Mouse (Mus musculus): Measurements from ENCODE around the gene AU021092.
A peak's percentile ranks its signal among the peaks of the same experiment; 100 is the strongest.
"Not testable (repeated sequence)": the region's sequence is repeated elsewhere in the genome, so short reads cannot be mapped to it uniquely, and the experiment has no call there.

AU021092 gene

DNA sequence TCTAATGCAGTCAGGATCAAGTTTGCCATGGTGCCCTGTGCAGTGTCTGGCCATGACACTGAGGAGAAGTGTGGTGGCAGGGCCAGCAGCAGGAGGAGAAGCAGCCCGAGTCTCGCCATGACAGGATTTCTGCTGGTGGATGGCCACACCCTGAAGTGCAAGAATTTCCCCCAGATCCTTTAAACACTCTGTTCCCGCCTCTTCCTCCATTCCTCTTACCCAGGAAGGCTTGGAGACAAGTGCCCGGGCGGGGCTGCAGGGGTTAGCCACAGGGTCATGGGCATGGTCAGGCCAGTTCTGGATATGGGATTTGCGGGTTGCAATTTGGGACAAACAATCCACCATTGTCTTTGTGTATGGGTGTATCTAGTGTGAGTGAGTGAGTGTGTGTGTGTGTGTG is at the start of gene AU021092:
Gene AU021092 (minus strand): TSS at position 160 of the 400 bp plus-strand sequence.
- DNase-seq (ENCODE audit: low read depth): no peak

DNA sequence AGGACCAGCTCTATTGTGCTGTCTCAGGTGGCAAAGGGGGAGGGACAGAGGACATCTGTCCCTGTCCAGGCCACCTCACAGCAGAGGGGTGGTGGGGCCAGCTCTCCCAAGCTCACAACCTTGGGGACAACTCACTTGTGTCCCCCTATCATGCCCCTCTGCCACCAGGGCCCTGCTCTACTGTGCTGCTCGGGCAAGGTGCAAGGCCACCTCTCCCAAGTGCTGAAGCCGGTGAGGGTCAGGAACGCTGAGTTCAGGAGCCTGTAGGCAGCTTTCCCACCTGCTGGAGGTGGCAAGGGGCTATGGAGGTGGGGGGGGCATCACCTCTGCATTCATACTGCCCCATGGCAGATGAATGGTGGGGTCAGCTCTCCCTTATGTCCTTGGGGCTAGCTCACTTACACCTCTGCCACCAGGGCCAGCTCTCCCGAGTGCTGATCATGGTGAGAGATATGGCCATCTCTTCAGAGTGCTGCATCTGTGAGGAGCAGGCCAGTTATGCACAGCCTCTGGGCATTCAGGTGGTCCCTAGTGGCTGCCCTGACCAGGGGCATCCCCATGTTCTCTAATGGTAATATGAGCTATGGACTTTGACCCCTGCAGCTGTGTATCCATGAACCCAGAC is 49.4 kb upstream of the AU021092 start:
- DNase-seq (ENCODE audit: low read depth): no peak

GRCm38 (mm10) chr16:5263926-5264325 is 41.8 kb upstream of the AU021092 start:
- no peak for DNase-seq (ENCODE audit: low read depth)

GRCm38 (mm10) chr16:5263156-5263555 is 41.1 kb upstream of the AU021092 start:
- DNase-seq (ENCODE audit: low read depth): no peak

DNA sequence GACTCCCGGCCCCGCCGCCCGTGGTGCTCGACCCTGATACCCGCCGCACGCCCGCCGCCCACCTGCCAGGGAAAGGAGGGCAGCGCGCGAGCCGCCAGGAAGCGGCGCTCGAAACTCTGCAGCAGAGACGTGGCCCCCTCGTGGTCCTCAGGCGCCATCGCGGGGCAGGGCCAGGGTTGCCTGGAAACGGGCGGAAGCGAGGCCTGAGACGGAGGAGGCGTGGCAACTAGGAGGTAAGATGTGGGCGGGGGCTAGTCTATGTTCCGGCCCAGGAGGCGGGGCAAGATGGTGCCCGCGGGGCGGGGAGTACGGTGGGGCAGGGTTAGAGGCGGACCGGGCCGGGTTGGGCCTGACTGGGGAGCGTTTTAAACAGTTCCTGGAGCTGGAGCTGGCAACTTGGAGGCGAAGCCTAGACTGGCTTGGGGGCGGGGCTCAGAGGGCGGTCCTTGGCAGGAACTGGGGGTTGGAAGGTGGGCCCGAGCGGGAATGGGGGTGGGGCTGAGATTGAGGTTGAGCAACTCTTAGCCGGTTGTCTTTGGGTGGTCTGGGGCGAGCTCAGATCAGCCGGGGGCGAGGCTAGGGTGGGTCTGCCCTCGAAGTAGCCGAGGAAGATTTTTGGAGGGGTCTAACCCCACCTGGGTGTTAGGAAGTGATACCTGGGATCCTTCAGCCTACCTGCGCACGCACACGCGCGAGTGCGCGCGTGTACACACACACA is 33.8 kb upstream of the AU021092 start, which contains the start of gene Eef2kmt:
Gene Eef2kmt (minus strand): TSS at position 205 of the 718 bp plus-strand sequence.
- DNase-seq (ENCODE audit: low read depth): peak; percentile 100

DNA sequence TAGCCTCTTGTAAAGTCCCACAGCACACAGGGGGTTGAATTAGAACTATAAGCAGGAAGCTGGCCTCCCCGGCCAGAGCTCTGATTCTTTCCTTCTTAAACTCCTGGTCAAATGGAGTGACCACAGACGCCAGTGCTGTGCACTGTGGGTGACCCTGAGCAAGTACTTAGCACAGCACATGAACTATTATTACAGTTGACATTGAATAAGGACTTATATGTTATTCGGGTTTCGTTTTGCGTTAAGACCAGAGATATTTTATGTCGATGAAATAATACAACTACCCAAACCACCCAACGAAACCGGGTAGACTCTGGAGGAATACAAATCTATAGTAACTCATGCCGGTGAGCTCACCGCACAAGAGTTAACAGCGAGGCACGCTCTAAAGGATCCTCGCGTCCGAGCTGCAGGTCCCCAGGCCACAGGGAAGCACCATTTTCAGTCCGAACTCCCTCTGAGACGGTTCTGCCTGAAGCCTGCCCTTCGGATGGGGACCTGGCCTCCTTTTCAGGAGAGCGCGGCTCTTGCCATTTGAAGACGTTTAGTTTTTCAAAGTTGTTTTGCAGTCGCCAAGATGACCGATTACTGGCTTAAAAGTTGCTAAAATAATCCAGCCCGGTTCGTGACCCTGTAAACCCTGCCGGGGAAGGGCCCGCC is 33.1 kb upstream of the AU021092 start:
- peak; percentile 61 for DNase-seq (ENCODE audit: low read depth)

- DNase-seq (ENCODE audit: low read depth): peak; percentile 93
Measured at GRCm38 (mm10) chr16:5254346-5255025, 32.4 kb upstream of the AU021092 start.

DNA sequence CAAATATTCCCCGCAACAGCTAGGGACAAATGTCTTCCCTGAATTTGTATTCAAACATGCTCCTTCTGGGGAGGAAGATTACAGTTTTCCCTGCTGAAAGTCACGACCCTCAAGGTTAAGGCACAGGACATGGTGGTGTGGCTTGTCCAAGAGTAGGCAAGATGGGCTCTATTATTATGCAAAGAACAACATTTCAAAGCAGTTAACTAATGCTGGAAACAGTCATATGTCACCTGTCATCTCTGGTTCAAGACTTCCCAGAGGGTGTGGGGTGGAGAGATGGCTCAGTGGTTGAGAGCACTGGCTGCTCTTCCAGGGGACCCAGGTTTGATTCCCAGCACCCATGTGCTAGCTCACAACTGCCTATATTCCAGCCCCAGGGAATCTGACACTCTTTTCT is 30.2 kb upstream of the AU021092 start:
- DNase-seq (ENCODE audit: low read depth): no peak

- DNase-seq (ENCODE audit: low read depth): no peak
Measured at GRCm38 (mm10) chr16:5250891-5251290, 28.8 kb upstream of the AU021092 start.

DNA sequence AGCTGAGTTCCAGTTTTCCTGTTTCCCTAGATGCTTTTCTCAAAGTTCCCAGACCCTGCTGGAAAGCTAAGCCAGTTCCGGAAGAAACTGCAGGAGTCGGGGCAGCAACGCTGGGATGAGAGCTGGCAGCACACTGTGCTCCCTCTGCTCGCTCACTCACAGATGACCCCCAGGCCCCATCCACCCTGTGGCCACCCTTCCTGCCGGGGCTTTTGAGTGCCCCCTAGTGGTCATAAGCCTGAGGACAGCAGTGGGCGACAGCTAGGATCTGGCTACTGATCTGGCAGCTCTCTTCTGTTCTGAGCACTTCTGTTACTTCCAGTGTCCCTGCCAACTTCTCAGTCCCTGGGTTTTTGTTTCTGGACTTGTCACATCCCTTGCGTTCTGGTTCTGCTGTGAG is 22.3 kb upstream of the AU021092 start:
- peak; percentile 71 for DNase-seq (ENCODE audit: low read depth)

DNA sequence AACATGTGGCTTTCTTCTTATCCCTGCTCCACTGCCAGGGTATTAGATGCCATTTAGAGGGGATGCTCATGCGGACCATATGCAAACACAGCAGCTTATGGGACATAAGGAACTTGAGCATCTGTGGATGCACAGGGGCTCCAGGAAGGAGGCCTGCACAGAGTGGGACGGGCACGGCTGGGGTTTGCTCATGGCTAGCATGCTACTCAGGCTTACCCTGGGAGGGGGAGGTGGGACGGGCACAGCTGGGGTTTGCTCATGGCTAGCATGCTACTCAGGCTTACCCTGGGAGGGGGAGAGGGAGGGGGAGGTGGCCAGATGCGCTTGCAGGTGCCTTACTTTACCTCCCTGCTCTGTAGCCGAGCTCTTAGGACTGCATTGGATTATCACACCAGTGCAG is 20.8 kb upstream of the AU021092 start:
- DNase-seq (ENCODE audit: low read depth): no peak

DNA sequence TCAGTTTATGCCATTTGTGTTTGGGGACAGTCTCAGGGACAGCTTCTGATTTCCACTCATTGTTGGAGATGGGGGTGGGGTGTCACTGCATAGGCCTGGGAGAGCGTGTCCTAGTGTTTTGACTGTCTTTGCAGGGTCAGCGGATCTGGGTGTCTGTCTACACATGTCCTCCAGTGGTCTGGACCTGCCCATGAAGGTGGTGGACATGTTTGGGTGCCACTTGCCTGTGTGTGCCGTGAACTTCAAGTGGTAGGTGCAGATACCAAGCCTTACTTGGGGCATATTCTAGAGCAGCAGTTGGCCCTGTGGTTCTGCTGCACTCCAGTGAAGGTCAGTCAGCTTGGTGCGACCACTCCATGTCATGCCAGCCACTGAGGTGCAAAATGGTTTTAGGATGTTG is 20.3 kb upstream of the AU021092 start:
- DNase-seq (ENCODE audit: low read depth): no peak

DNA sequence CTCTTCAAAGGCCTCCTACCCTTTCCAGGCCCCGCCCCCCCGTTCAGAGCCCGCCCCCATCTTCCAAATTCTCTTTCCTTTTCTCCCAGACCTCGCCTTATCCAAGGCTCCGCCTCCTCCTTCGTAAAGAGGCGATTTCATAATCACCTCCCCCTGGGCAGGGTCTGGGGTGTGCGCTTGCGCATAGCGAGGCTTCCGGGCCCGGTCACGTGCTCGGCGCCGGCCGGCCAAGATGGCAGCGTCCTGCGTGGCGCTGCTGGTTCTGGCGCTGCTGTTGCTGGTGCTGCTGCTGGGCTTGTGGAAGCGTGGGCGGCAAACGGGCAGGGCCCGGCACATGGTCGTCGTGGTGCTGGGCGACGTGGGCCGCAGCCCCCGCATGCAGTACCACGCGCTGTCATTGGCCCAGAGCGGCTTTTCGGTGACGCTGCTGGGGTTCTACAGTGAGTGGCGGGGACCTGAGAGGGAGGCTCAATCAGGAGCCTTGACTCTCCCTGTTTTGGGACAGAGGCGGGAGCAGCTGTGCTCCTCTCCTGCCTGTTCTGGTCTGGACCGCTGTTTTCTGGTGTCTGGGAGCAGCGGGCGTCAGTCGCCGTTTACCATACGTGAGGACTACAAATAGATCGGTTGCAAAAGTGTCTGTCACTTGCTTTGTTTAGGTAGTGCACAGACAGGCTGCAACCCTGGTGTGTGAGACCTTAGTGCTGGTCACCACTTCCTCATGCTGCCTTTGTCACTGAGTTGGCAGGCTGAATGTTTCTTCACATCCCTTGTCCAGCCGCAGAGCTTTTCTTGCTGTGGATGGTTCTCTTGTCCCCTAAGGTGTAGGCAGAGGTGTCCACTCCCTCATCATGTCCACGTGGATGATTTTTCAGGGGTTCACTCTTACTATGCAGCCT is 11.6 kb upstream of the AU021092 start, which contains the start of gene Alg1:
Gene Alg1 (plus strand): TSS at position 204 of the 896 bp plus-strand sequence.
- peak; percentile 96 for DNase-seq (ENCODE audit: low read depth)

DNA sequence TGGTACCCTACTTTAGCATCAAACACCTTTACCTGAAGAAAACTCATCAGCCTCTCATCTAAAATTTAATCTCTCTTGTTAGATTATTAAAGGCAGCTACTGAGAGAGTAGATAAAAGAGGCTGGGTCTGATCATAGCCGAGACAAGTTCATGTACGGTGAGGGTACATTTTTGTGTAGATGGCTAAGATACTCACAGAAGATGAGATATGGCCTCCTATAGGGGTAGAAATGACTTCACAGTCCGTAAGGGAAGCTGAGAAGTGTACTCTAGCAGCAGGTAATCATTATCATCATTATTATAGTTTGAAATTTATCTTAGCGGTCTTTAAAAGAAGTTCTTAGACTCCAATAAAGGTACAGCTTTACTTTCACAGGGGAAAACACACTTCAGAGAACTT is 10.9 kb upstream of the AU021092 start:
- DNase-seq (ENCODE audit: low read depth): no peak

- DNase-seq (ENCODE audit: low read depth): not testable (repeated sequence)
Measured at GRCm38 (mm10) chr16:5228103-5228502, 6.0 kb upstream of the AU021092 start.

GRCm38 (mm10) chr16:5227501-5227900 is 5.4 kb upstream of the AU021092 start:
- not testable (repeated sequence) for DNase-seq (ENCODE audit: low read depth)

- DNase-seq (ENCODE audit: low read depth): not testable (repeated sequence)
Measured at GRCm38 (mm10) chr16:5226534-5226933, 4.4 kb upstream of the AU021092 start.

GRCm38 (mm10) chr16:5221403-5221802 is 696 bp downstream of the AU021092 start:
- DNase-seq (ENCODE audit: low read depth): no peak

- no peak for DNase-seq (ENCODE audit: low read depth)
Measured at GRCm38 (mm10) chr16:5217341-5218133, 4.6 kb downstream of the AU021092 start.

- no peak for DNase-seq (ENCODE audit: low read depth)
Measured at GRCm38 (mm10) chr16:5216686-5217085, 5.4 kb downstream of the AU021092 start.
